Mouse (Mus musculus) liver, embryonic 16.5 days (tissue): ENCODE measurements at regions not wholly inside any gene's neighbourhood (a gene's known extent, or its start where the extent isn't known, plus 50 kb on each side); places are given as distances from the start of the nearest gene placed in this dataset.
A peak's percentile ranks its signal among the peaks of the same experiment; 100 is the strongest.

Source experiments
- ATAC-seq: fragments of 200-750 bp; cut with Nextera tagmentation; 2 replicates; pipeline ENCODE4 v1.8.0; 2017; ENCODE audit warnings: low read depth, mild to moderate bottlenecking, moderate number of reproducible peaks, moderate library complexity
- H3K27ac ChIP-seq: fragments of 300-500 bp; sonication (generic); 2 replicates; pipeline ENCODE4 v1.5.1; 2014; ENCODE audit warnings: mild to moderate bottlenecking, low read length
- H3K27me3 ChIP-seq: fragments of 300-500 bp; sonication (generic); 2 replicates; pipeline ENCODE4 v1.6.1; 2014; ENCODE audit warnings: low read depth, low read length, mixed read lengths; ENCODE audit not compliant: control insufficient read depth, insufficient read depth
- H3K36me3 ChIP-seq: fragments of 300-500 bp; sonication (generic); 2 replicates; pipeline ENCODE4 v1.6.1; 2014; ENCODE audit warnings: mild to moderate bottlenecking; ENCODE audit not compliant: control insufficient read depth, insufficient read depth
- H3K4me1 ChIP-seq: fragments of 300-500 bp; sonication (generic); 2 replicates; pipeline ENCODE4 v1.6.1; 2014; ENCODE audit warnings: low read depth, low read length, mixed read lengths; ENCODE audit not compliant: control insufficient read depth
- H3K4me2 ChIP-seq: fragments of 300-500 bp; sonication (generic); 2 replicates; pipeline ENCODE4 v1.6.1; 2014; ENCODE audit warnings: low read depth, low read length, mixed read lengths
- H3K4me3 ChIP-seq: fragments of 300-500 bp; sonication (generic); 2 replicates; pipeline ENCODE4 v1.5.1; 2014; ENCODE audit warnings: low read depth, mild to moderate bottlenecking, low read length
- H3K9ac ChIP-seq: fragments of 300-500 bp; sonication (generic); 2 replicates; pipeline ENCODE4 v1.6.1; 2014; ENCODE audit warnings: low read depth, low read length
- H3K9me3 ChIP-seq: fragments of 300-500 bp; sonication (generic); replicated peaks from 2 replicates; pipeline ENCODE4 v1.6.1; 2016; ENCODE audit warnings: low read length; ENCODE audit not compliant: control insufficient read depth
- WGBS: fragments of 180-500 bp; shearing (Covaris S2); extraction: QIAGEN DNeasy Blood & Tissue Kit; methylation state at CpG from one replicate; pipeline ENCODE4 v1.1.7; 2014; ENCODE audit not compliant: insufficient replicate concordance; 5-methylcytosine and 5-hydroxymethylcytosine counted together

DNA sequence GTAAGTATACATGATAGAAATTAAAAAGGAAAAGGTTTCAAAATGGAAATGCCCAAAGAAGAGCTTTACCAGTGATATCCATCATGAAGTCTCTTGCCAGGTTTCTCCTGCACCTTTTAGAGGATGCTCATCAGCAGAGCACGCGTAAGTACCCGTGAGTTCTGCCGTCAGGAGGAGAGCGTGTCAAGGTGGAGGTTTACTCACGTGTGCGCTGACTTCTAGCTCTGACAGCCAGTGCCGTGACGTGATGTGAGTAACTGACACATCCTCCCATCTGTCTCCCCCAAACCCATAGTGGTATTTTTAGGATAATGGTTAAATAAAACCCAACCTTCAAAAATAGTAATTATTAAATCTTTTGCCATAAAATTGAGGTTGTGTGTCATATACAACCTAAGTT lies 55.3 kb downstream of the Adra2a start:
- H3K36me3 ChIP-seq: no peaks in the 10 kb centered on the region
- no peaks in the 10 kb centered on the region for H3K9me3 ChIP-seq
- no peaks in the 10 kb centered on the region for H3K4me1 ChIP-seq
- H3K27ac ChIP-seq: no peak overlapping the region
- H3K9ac ChIP-seq: no peak overlapping the region
- H3K4me2 ChIP-seq: no peak overlapping the region
- no peak for ATAC-seq
- H3K4me3 ChIP-seq: no peak overlapping the region
- WGBS: 80% methylated on average over 9 of the region's 9 CpGs
- no peaks in the 10 kb centered on the region for H3K27me3 ChIP-seq

DNA sequence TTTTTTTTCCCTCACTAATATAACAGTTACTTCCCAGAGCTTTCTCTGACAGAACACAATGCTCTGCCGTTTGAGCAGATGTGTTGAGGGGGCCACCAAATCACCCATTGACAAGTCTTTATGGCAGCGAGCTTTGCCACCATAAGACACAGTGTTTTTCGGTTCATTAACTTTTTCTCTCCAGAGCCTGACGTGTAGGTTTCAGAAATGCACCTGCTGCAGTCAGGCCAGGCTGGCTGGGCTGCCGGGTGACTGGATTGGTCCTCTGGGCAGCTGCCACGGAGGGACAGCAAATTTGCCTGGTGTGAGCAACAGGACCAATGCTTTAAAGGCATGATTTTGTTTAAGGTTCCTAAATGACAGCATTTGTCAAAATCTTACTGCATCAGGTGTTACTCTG lies 55.8 kb downstream of the Adra2a start:
- H3K4me2 ChIP-seq: no peak overlapping the region
- no peaks in the 10 kb centered on the region for H3K4me1 ChIP-seq
- H3K27me3 ChIP-seq: no peaks in the 10 kb centered on the region
- H3K9ac ChIP-seq: no peak overlapping the region
- H3K27ac ChIP-seq: no peak overlapping the region
- ATAC-seq: no peak
- WGBS: 60% methylated on average over 6 of the region's 6 CpGs
- H3K36me3 ChIP-seq: no peaks in the 10 kb centered on the region
- no peaks in the 10 kb centered on the region for H3K9me3 ChIP-seq
- H3K4me3 ChIP-seq: no peak overlapping the region

DNA sequence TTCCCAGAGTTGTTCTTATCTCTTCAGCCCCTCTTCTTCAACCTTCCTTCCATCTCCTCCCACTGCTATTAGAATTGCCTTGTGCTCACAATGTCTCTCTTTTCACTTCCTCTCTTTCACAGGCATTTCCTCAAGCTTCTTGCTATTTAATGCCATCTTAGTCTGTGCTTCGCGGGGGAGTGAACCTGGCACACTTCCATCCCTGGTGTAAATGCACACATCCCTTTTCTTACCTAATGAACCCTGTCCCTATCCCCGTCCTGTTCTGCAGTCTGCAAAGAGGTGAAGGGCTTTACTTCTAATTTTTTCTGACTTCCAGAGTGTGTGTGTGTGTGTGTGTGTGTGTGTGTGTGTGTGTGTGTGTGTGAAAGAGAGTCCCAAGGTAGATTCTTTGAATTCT lies 62.6 kb downstream of the Adra2a start:
- 43% methylated on average over 3 of the region's 3 CpGs for WGBS
- Histone ChIP-seq H3K36me3 (no peaks in the 10 kb centered on the region), H3K4me2 (no peak overlapping the region), H3K4me3 (no peak overlapping the region), H3K27ac (no peak overlapping the region), H3K9ac (no peak overlapping the region), H3K4me1 (peaks cover 5% of the 10 kb centered on the region), H3K27me3 (no peaks in the 10 kb centered on the region), H3K9me3 (no peaks in the 10 kb centered on the region)
- no peak for ATAC-seq

DNA sequence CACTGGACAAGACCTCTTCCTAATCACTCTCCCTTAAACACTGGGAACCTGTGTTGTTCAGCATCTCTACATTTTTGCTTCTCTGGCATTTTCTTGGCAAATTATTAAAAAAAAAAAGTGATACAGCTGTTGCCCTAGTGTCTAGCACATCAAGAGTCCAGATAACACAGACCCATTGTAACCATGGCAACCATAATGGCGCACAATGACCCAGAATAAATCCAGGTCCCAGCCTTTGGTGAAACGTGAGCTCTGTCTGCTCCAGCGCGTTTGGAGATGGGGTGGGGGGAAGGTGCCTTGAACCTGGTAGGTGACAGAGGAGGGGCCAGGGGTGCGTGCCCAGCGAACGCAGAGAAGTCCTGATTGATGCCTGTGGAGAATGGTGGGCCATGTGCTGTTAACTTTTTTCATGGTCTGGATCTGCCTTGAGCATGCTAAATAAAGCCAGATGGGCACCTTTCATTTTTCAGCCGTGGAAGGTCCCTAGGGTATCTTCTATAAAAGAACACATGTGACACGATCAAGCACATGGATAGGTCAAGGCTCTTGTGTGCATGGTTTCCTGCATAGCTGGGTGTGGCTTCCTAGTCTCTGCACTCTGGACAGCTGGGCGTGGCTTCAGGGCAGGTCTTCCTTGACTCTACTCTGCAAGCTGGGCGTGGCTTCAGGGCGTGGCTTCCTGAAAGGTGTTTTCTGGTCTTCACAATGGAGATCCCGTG lies 63.3 kb downstream of the Adra2a start:
- peaks cover 5% of the 10 kb centered on the region for H3K4me1 ChIP-seq
- no peak overlapping the region for H3K27ac ChIP-seq
- no peaks in the 10 kb centered on the region for H3K36me3 ChIP-seq
- no peak for ATAC-seq
- H3K9me3 ChIP-seq: no peaks in the 10 kb centered on the region
- no peaks in the 10 kb centered on the region for H3K27me3 ChIP-seq
- H3K4me2 ChIP-seq: no peak overlapping the region
- WGBS: 40% methylated on average over 13 of the region's 13 CpGs
- no peak overlapping the region for H3K9ac ChIP-seq
- no peak overlapping the region for H3K4me3 ChIP-seq

DNA sequence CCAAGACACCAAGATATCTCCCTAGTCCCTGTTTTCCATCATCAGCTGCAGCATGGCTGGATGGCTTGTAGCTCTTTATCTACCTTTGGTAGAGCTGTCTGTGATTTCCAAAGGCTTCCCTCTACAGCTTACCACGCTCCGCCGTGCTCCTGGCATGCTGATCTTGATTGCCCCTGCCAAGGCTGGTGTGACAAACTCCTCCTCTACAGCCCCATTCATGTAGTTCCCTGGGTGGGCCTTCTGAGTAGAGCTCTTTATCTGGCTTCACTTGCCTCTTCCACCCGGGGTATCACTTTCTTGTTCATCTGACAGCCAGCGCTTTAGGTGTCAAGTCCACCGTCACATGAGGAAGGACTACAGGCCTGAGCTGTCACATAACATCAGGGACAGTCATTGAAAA lies 66.1 kb downstream of the Adra2a start:
- no peak for ATAC-seq
- no peak overlapping the region for H3K4me3 ChIP-seq
- H3K4me1 ChIP-seq: peaks cover 5% of the 10 kb centered on the region
- no peaks in the 10 kb centered on the region for H3K9me3 ChIP-seq
- no peaks in the 10 kb centered on the region for H3K36me3 ChIP-seq
- no peak overlapping the region for H3K9ac ChIP-seq
- WGBS: 70% methylated on average over 6 of the region's 6 CpGs
- H3K27me3 ChIP-seq: peaks cover 6% of the 10 kb centered on the region
- H3K4me2 ChIP-seq: no peak overlapping the region
- no peak overlapping the region for H3K27ac ChIP-seq

DNA sequence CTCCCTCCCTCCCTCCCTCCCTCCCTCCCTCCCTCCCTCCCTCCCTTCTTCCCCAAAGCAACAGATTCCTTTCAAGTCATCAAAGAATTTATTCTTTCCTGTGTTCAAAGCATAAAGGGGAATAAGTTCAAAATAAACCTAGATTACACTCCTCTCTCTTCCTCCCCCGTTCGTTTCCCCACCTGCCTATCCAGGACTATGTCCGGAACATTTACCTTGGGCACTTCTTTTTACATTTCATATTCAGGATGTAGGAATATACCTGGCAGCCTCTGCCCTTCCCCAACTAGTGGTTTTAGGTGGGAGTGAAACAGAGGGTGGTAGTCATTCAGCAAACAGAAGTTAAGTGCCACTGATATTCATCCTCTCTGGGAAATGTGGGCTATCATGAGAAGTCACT lies 68.7 kb downstream of the Adra2a start:
- ATAC-seq: no peak
- Histone ChIP-seq H3K9me3 (no peaks in the 10 kb centered on the region), H3K4me1 (peaks cover 3% of the 10 kb centered on the region), H3K27me3 (peaks cover 6% of the 10 kb centered on the region), H3K27ac (no peak overlapping the region), H3K4me2 (no peak overlapping the region), H3K9ac (no peak overlapping the region), H3K36me3 (no peaks in the 10 kb centered on the region), H3K4me3 (no peak overlapping the region)
- WGBS: 46% methylated on average over 3 of the region's 3 CpGs

DNA sequence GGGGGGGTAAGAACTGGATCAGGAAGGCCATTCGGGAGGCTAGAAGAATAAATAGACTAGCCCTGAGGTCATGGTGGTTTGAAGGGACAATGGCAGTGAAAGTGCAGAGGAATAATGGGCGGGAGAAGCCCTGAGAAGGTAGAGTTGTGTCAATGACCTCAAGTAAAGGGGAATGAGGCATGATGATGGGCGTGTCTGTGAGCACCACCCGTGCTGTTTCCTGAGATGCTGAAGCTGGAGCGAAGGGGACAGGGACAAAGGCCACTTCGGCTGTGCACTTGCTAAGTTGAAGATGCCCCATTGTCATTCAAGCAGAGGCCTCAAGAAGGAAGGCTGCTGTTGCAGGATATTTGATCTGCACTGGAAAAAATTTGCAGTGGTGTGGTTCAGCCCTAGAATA lies 69.5 kb downstream of the Adra2a start:
- Histone ChIP-seq H3K9ac (no peak overlapping the region), H3K27ac (no peak overlapping the region), H3K36me3 (no peaks in the 10 kb centered on the region), H3K9me3 (no peaks in the 10 kb centered on the region), H3K27me3 (peaks cover 6% of the 10 kb centered on the region), H3K4me1 (peaks cover 3% of the 10 kb centered on the region), H3K4me2 (no peak overlapping the region), H3K4me3 (no peak overlapping the region)
- no peak for ATAC-seq
- WGBS: 49% methylated on average over 6 of the region's 6 CpGs

DNA sequence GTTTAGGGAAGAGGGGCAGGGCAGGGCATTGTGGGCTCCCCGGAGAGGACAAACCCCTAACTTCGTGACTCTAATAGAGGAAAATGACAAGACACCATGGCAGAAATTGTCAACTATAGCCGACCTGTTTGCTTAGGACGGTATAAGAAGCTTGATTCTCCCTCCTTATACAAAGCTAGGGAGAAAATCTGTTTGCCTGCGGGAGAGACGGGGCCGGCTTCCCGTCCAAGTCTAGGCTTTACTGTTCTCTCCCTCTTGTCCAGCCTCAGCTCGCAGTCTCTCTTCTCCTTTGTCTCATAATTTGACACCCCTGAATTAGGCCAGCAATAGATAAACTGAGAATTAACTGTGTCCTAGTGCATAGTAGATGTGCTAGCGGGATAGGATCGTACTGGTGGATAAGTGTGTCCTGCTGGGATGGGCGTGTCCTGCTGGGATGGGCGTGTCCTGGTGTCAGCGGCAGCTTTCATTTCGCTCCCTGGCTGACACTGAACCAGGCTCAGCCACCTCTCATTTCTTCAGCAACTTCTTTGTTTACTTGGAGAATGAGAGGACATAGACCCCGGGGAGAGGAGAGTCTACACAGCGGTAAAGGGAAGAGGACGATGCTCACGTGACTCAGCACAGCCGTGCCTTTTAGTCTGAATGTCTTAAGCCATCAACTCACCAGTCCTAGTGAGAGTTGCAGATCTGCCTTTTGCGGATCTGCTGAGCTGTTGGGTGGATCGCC lies 70.8 kb downstream of the Adra2a start:
- peak overlapping the region; percentile 64 for H3K4me3 ChIP-seq
- H3K4me2 ChIP-seq: peak overlapping the region; percentile 69
- 9% methylated on average over 22 of the region's 22 CpGs for WGBS
- H3K9me3 ChIP-seq: no peaks in the 10 kb centered on the region
- ATAC-seq: peak; percentile 65; the same call in 1 of the 2 replicates
- no peak overlapping the region for H3K9ac ChIP-seq
- peaks cover 6% of the 10 kb centered on the region for H3K27me3 ChIP-seq
- no peaks in the 10 kb centered on the region for H3K36me3 ChIP-seq
- peaks cover 3% of the 10 kb centered on the region for H3K4me1 ChIP-seq
- H3K27ac ChIP-seq: no peak overlapping the region

DNA sequence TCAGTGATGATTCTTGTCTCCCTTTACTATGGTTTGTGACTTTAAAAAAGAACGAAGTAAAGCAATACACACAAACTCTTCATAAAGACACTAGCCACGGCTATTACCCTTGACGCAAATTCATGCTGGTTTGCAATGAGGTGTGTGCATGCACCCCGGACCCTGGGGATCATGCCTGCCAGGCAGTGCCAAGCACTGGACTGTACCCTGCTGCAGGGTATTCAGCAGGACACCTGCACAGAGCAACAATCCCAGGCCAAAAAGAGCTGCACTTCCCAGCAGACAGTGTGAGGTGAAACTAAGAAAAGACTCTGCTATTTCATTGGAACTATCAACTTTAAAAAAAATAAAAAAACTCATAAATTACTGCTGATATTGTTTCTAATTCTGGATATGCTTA lies 71.4 kb downstream of the Adra2a start:
- H3K9me3 ChIP-seq: no peaks in the 10 kb centered on the region
- peaks cover 6% of the 10 kb centered on the region for H3K27me3 ChIP-seq
- no peak for ATAC-seq
- peak overlapping the region; percentile 69 for H3K4me2 ChIP-seq
- peaks cover 3% of the 10 kb centered on the region for H3K4me1 ChIP-seq
- peak overlapping the region; percentile 64 for H3K4me3 ChIP-seq
- H3K27ac ChIP-seq: no peak overlapping the region
- no peak overlapping the region for H3K9ac ChIP-seq
- WGBS: 49% methylated on average over 4 of the region's 4 CpGs
- no peaks in the 10 kb centered on the region for H3K36me3 ChIP-seq
